Mouse (Mus musculus) liver, embryonic 11.5 days (tissue): ENCODE measurements around the gene Cdr2l. TPM values are rescaled to one million over a fixed set of nuclear protein-coding genes. Genes with fewer than 3 reads are reported as not detected.
A peak's percentile ranks its signal among the peaks of the same experiment; 100 is the strongest.

Source experiments
- ATAC-seq: fragments of 200-750 bp; cut with Nextera tagmentation; replicated peaks from 2 replicates; pipeline ENCODE4 v1.8.0; 2017; ENCODE audit warnings: moderate number of reproducible peaks, mild to moderate bottlenecking, moderate TSS enrichment, moderate library complexity; ENCODE audit not compliant: low FRiP score
- DNase-seq: peaks from one replicate; pipeline ENCODE4 v3.0.0-alpha.2; 2017; ENCODE audit warnings: low spot score
- H3K27ac ChIP-seq: fragments of 300-500 bp; sonication (generic); 2 replicates; pipeline ENCODE4 v1.5.1; 2014; ENCODE audit warnings: mild to moderate bottlenecking, low read depth, low read length, control low read depth
- H3K27me3 ChIP-seq: fragments of 300-500 bp; sonication (generic); replicated peaks from 2 replicates; pipeline ENCODE4 v1.6.1; 2014; ENCODE audit warnings: low read length, mixed read lengths; ENCODE audit not compliant: control insufficient read depth, insufficient read depth
- H3K36me3 ChIP-seq: fragments of 300-500 bp; sonication (generic); 2 replicates; pipeline ENCODE4 v1.6.1; 2014; ENCODE audit warnings: mild to moderate bottlenecking, low read length, moderate library complexity, mixed read lengths; ENCODE audit not compliant: control insufficient read depth, insufficient read depth
- H3K4me1 ChIP-seq: fragments of 300-500 bp; sonication (generic); replicated peaks from 2 replicates; pipeline ENCODE4 v1.6.1; 2014; ENCODE audit warnings: low read length, mixed read lengths; ENCODE audit not compliant: control insufficient read depth, insufficient read depth
- H3K4me2 ChIP-seq: fragments of 300-500 bp; sonication (generic); 2 replicates; pipeline ENCODE4 v1.6.1; 2014; ENCODE audit warnings: mild to moderate bottlenecking, control low read depth, moderate library complexity
- H3K4me3 ChIP-seq: fragments of 300-500 bp; sonication (generic); 2 replicates; pipeline ENCODE4 v1.5.1; 2014; ENCODE audit warnings: low read depth, low read length, control low read depth
- H3K9ac ChIP-seq: fragments of 300-500 bp; sonication (generic); 2 replicates; pipeline ENCODE4 v1.6.1; 2014; ENCODE audit warnings: low read depth, low read length, control low read depth
- H3K9me3 ChIP-seq: fragments of 300-500 bp; sonication (generic); 2 replicates; pipeline ENCODE4 v1.6.1; 2016; ENCODE audit warnings: low read length, inconsistent platforms, mixed read lengths; ENCODE audit not compliant: control insufficient read depth
- WGBS: fragments of 180-500 bp; shearing (Covaris S2); extraction: QIAGEN DNeasy Blood & Tissue Kit; methylation state at CpG from one replicate; pipeline ENCODE4 v1.1.7; 2014; 5-methylcytosine and 5-hydroxymethylcytosine counted together
- polyA plus RNA-seq: library from polyadenylated mRNA; unstranded; fragments of >200 nt; fragmentation: Nextera tagmentation; extraction: Ambion mirVana; gene quantifications from 2 replicates; pipeline ENCODE4 v1.2.1, GENCODE M21; 2014

The Cdr2l gene
- polyA plus RNA-seq, 1 experiment from 2014 or later = 6.9 TPM

GRCm38 (mm10) chr11:115345515-115345914 is 36.2 kb upstream of the Cdr2l start:
- ATAC-seq = no peak
- DNase-seq = no peak
- Histone ChIP-seq H3K4me2 (no peak overlapping the region), H3K4me3 (no peak overlapping the region), H3K27me3 (peaks cover 60% of the 10 kb centered on the region), H3K4me1 (peaks cover 17% of the 10 kb centered on the region), H3K9me3 (no peaks in the 10 kb centered on the region), H3K36me3 (no peaks in the 10 kb centered on the region), H3K27ac (no peak overlapping the region), H3K9ac (no peak overlapping the region)
- WGBS = 35% methylated on average over 7 of the region's 7 CpGs

- Histone ChIP-seq H3K4me2 (peak overlapping the region; percentile 21), H3K4me1 (peaks cover 17% of the 10 kb centered on the region), H3K36me3 (no peaks in the 10 kb centered on the region), H3K4me3 (no peak overlapping the region), H3K9me3 (no peaks in the 10 kb centered on the region), H3K9ac (no peak overlapping the region), H3K27me3 (peaks cover 60% of the 10 kb centered on the region), H3K27ac (no peak overlapping the region)
- 34% methylated on average over 17 of the region's 17 CpGs for WGBS
- DNase-seq (no peak), ATAC-seq (no peak; the same call in 1 of the 2 replicates)
These were observed 33.0 kb upstream of the Cdr2l start for GRCm38 (mm10) chr11:115348681-115349248.

GRCm38 (mm10) chr11:115349976-115350375 is 31.7 kb upstream of the Cdr2l start:
- DNase-seq = no peak
- Histone ChIP-seq H3K27ac (no peak overlapping the region), H3K4me1 (peaks cover 13% of the 10 kb centered on the region), H3K27me3 (peaks cover 48% of the 10 kb centered on the region), H3K4me2 (no peak overlapping the region), H3K4me3 (no peak overlapping the region), H3K9ac (no peak overlapping the region), H3K36me3 (no peaks in the 10 kb centered on the region), H3K9me3 (no peaks in the 10 kb centered on the region)
- WGBS = 22% methylated on average over 4 of the region's 4 CpGs
- no peak for ATAC-seq

GRCm38 (mm10) chr11:115353375-115353774 is 28.3 kb upstream of the Cdr2l start:
- Histone ChIP-seq H3K9me3 (no peaks in the 10 kb centered on the region), H3K27ac (no peak overlapping the region), H3K4me3 (no peak overlapping the region), H3K9ac (no peak overlapping the region), H3K4me2 (no peak overlapping the region), H3K27me3 (peaks cover 28% of the 10 kb centered on the region), H3K36me3 (no peaks in the 10 kb centered on the region), H3K4me1 (peaks cover 11% of the 10 kb centered on the region)
- ATAC-seq (no peak), DNase-seq (no peak)
- WGBS = 79% methylated on average over 5 of the region's 5 CpGs

GRCm38 (mm10) chr11:115354183-115354582 is 27.5 kb upstream of the Cdr2l start:
- DNase-seq = peak; percentile 77
- no peak overlapping the region for H3K4me2 ChIP-seq
- no peak overlapping the region for H3K4me3 ChIP-seq
- H3K9ac ChIP-seq = no peak overlapping the region
- peaks cover 25% of the 10 kb centered on the region for H3K27me3 ChIP-seq
- no peak overlapping the region for H3K27ac ChIP-seq
- no peaks in the 10 kb centered on the region for H3K36me3 ChIP-seq
- 7% methylated on average over 8 of the region's 8 CpGs for WGBS
- no peaks in the 10 kb centered on the region for H3K9me3 ChIP-seq
- H3K4me1 ChIP-seq = peaks cover 4% of the 10 kb centered on the region
- no peak for ATAC-seq

- Histone ChIP-seq H3K27ac (no peak overlapping the region), H3K36me3 (no peaks in the 10 kb centered on the region), H3K9ac (no peak overlapping the region), H3K4me1 (no peaks in the 10 kb centered on the region; the same call in 1 of the 2 replicates), H3K9me3 (no peaks in the 10 kb centered on the region), H3K4me2 (no peak overlapping the region), H3K4me3 (no peak overlapping the region), H3K27me3 (peaks cover 8% of the 10 kb centered on the region)
- DNase-seq = no peak
- ATAC-seq = no peak
- 16% methylated on average over 5 of the region's 5 CpGs for WGBS
These were observed 23.2 kb upstream of the Cdr2l start for GRCm38 (mm10) chr11:115358468-115358867.

- no peak overlapping the region for H3K27ac ChIP-seq
- WGBS = 43% methylated on average over 3 of the region's 3 CpGs
- ATAC-seq (no peak), DNase-seq (no peak)
- H3K4me3 ChIP-seq = no peak overlapping the region
- H3K9me3 ChIP-seq = no peaks in the 10 kb centered on the region
- H3K4me2 ChIP-seq = no peak overlapping the region
- no peaks in the 10 kb centered on the region for H3K36me3 ChIP-seq
- H3K9ac ChIP-seq = no peak overlapping the region
- no peaks in the 10 kb centered on the region; the same call in 1 of the 2 replicates for H3K4me1 ChIP-seq
- H3K27me3 ChIP-seq = peaks cover 8% of the 10 kb centered on the region
These were observed 22.4 kb upstream of the Cdr2l start for GRCm38 (mm10) chr11:115359293-115359692.

GRCm38 (mm10) chr11:115359726-115360125 is 22.0 kb upstream of the Cdr2l start:
- H3K27me3 ChIP-seq = peaks cover 8% of the 10 kb centered on the region
- no peak for ATAC-seq
- no peak overlapping the region for H3K27ac ChIP-seq
- no peak overlapping the region for H3K4me3 ChIP-seq
- 64% methylated on average over 6 of the region's 6 CpGs for WGBS
- no peak overlapping the region for H3K4me2 ChIP-seq
- H3K4me1 ChIP-seq = no peaks in the 10 kb centered on the region; the same call in 1 of the 2 replicates
- H3K9ac ChIP-seq = no peak overlapping the region
- H3K9me3 ChIP-seq = no peaks in the 10 kb centered on the region
- no peak for DNase-seq
- H3K36me3 ChIP-seq = no peaks in the 10 kb centered on the region

GRCm38 (mm10) chr11:115364136-115364535 is 17.6 kb upstream of the Cdr2l start:
- ATAC-seq (no peak), DNase-seq (no peak)
- H3K27me3 ChIP-seq = peaks cover 30% of the 10 kb centered on the region
- no peak overlapping the region for H3K4me2 ChIP-seq
- H3K9ac ChIP-seq = no peak overlapping the region
- WGBS = 82% methylated on average over 3 of the region's 3 CpGs
- H3K36me3 ChIP-seq = no peaks in the 10 kb centered on the region
- H3K9me3 ChIP-seq = no peaks in the 10 kb centered on the region
- H3K27ac ChIP-seq = no peak overlapping the region
- peaks cover 10% of the 10 kb centered on the region for H3K4me1 ChIP-seq
- H3K4me3 ChIP-seq = no peak overlapping the region
